Mouse (Mus musculus) midbrain, embryonic 16.5 days (tissue): ENCODE results near the gene Cyp2c23. TPM values are rescaled to one million over a fixed set of nuclear protein-coding genes. Genes with fewer than 3 reads are reported as not detected.

Source experiments
- ATAC-seq: fragments of 200-750 bp; cut with Nextera tagmentation; 2 replicates; pipeline ENCODE4 v1.8.0; 2017; ENCODE audit warnings: moderate TSS enrichment
- H3K27ac ChIP-seq: fragments of 300-500 bp; sonication (generic); 2 replicates; pipeline ENCODE4 v1.5.1; 2014; ENCODE audit warnings: mild to moderate bottlenecking, low read length, mixed read lengths
- H3K27me3 ChIP-seq: fragments of 300-500 bp; sonication (generic); 2 replicates; pipeline ENCODE4 v1.6.1; 2014; ENCODE audit warnings: low read depth, low read length, mixed read lengths; ENCODE audit not compliant: control insufficient read depth, insufficient read depth
- H3K36me3 ChIP-seq: fragments of 300-500 bp; sonication (generic); 2 replicates; pipeline ENCODE4 v1.6.1; 2014; ENCODE audit warnings: mild to moderate bottlenecking, low read length, moderate library complexity, mixed read lengths; ENCODE audit not compliant: control insufficient read depth, insufficient read depth
- H3K4me1 ChIP-seq: fragments of 300-500 bp; sonication (generic); 2 replicates; pipeline ENCODE4 v1.6.1; 2014; ENCODE audit warnings: mild to moderate bottlenecking, low read length, mixed read lengths; ENCODE audit not compliant: control insufficient read depth, insufficient read depth
- H3K4me2 ChIP-seq: fragments of 300-500 bp; sonication (generic); 2 replicates; pipeline ENCODE4 v1.6.1; 2014; ENCODE audit warnings: mild to moderate bottlenecking, low read length, mixed read lengths
- H3K4me3 ChIP-seq: fragments of 300-500 bp; sonication (generic); 2 replicates; pipeline ENCODE4 v1.5.1; 2014; ENCODE audit warnings: low read depth, mild to moderate bottlenecking, low read length, moderate library complexity, mixed read lengths
- H3K9ac ChIP-seq: fragments of 300-500 bp; sonication (generic); 2 replicates; pipeline ENCODE4 v1.6.1; 2014; ENCODE audit warnings: low read depth, low read length, mixed read lengths
- H3K9me3 ChIP-seq: fragments of 300-500 bp; sonication (generic); replicated peaks from 2 replicates; pipeline ENCODE4 v1.6.1; 2014; ENCODE audit warnings: mild to moderate bottlenecking, low read length, mixed read lengths; ENCODE audit not compliant: control insufficient read depth, poor library complexity, severe bottlenecking
- WGBS: fragments of 180-500 bp; shearing (Covaris S2); extraction: QIAGEN DNeasy Blood & Tissue Kit; methylation state at CpG from one replicate; pipeline ENCODE4 v1.1.7; 2014; 5-methylcytosine and 5-hydroxymethylcytosine counted together
- polyA plus RNA-seq: library from polyadenylated mRNA; unstranded; fragments of >200 nt; fragmentation: Nextera tagmentation; extraction: Ambion mirVana; gene quantifications from 2 replicates; pipeline ENCODE4 v1.2.1, GENCODE M21; 2015

Cyp2c23 gene
- polyA plus RNA-seq, 1 experiment from 2014 or later = not detected

DNA sequence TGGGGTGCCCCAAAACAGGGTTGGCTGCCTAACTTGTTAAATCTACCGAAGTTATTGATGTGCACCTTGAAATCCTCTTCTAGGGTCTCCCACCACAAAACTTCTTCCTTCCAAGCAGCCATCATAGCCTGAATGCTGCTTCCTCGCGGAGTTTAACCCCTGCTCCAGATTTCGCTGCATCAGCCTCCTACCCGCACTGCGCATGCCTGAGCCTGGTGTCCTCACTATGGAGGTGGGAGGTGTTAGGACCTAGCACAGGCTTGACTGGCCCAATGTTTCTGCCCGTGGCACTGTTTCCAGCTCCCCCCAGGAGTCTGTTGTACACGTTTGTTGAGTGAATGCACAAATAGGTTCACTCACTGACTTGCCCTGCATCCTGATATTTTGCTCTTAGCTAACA, 38.6 kb downstream of the Cyp2c23 start:
- Histone ChIP-seq H3K9me3 (no peaks in the 10 kb centered on the region), H3K4me3 (no peak overlapping the region), H3K9ac (no peak overlapping the region), H3K27me3 (no peaks in the 10 kb centered on the region), H3K36me3 (no peaks in the 10 kb centered on the region), H3K4me2 (no peak overlapping the region), H3K27ac (no peak overlapping the region), H3K4me1 (peaks cover 5% of the 10 kb centered on the region; the same call in 1 of the 2 replicates)
- WGBS = 86% methylated on average over 8 of the region's 8 CpGs
- ATAC-seq = no peak

DNA sequence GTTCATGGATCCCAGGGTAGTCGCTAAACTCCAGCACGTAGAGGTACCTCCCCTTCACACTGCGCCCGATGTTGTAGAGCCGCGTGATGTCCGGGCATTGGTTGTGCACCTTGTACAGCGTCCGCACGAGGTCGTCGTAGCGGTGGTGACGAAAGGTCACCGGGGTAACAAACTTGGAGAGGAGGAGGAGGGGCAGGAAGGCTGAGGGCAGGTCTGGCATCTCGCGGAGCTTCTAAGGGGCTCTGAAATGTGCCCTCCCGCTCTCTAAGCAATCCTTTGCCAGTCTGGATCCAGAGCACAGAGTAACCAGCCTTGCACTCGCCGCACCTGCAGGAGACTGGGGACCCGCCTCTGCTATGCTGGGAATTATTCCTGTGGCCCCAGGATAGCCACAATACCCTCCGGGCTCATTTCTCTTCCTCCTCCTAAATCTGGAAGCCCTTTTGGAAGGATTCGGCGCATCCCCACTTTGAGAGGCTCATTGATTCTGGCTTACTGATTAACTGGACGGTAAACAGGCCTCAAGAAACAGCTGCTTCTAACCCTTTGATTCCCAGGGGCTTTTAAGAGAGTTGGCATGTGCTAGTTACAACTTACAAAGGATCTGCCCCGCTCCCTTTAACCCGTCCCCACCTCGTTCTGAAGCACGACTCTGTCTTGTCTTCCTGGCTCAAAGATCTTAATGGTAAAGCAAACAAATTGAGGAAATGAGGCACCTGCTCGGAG, 42.8 kb downstream of the Cyp2c23 start, which contains the start of gene Cpn1:
Gene Cpn1 (minus strand): TSS at position 488 of the 726 bp plus-strand sequence.
- Histone ChIP-seq H3K27ac (no peak within 1 kb of the TSS), H3K9me3 (no peaks in the 10 kb centered on the region), H3K4me3 (peak within 1 kb of the TSS; percentile 24), H3K4me1 (peaks cover 5% of the 10 kb centered on the region; the same call in 1 of the 2 replicates), H3K4me2 (peak within 1 kb of the TSS; percentile 40), H3K9ac (no peak within 1 kb of the TSS; the same call in 1 of the 2 replicates), H3K36me3 (no peaks in the 10 kb centered on the region), H3K27me3 (no peaks in the 10 kb centered on the region; the same call in 1 of the 2 replicates)
- no peak for ATAC-seq
- WGBS = 15% methylated on average over 30 of the region's 30 CpGs

DNA sequence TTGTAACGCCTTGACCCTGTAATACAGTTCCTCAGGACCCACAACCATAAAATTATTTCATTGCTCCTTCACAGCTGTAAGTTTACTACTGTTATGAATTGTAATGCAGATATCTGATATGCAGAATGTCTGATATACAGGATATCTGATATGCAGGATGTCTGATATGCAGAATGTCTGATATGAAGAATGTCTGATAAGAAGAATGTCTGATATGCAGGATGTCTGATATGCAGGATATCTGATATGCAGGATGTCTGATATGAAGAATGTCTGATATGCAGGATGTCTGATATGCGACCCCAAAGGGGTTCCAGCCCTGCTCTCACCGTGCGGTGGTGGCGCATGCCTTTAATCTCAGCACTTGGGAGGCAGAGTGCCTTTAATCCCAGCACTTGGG, 47.0 kb downstream of the Cyp2c23 start:
- Histone ChIP-seq H3K4me3 (no peak overlapping the region), H3K9me3 (no peaks in the 10 kb centered on the region), H3K27me3 (no peaks in the 10 kb centered on the region; the same call in 1 of the 2 replicates), H3K4me2 (no peak overlapping the region), H3K36me3 (no peaks in the 10 kb centered on the region), H3K4me1 (peaks cover 5% of the 10 kb centered on the region; the same call in 1 of the 2 replicates), H3K9ac (no peak overlapping the region), H3K27ac (no peak overlapping the region)
- 87% methylated on average over 5 of the region's 5 CpGs for WGBS
- ATAC-seq = no peak

DNA sequence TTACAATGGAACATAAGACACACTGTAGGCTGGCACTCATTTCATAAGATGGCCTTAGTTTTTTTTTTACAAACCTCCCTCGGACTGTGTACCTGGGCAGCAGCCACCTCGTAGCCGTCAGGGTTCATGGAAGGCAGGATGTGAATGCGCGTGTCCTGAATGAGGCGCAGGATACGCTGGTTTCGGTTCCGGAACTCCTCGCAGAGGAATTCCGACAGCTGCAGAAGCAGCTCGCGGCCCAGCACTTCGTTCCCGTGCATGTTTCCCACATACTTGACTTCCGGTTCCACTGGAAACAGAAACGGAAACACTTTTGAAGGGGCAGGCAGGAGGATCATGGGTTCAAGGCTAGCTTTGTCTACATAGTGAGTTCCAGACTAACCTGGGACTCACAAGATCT, 48.3 kb downstream of the Cyp2c23 start:
- Histone ChIP-seq H3K27me3 (no peaks in the 10 kb centered on the region; the same call in 1 of the 2 replicates), H3K36me3 (no peaks in the 10 kb centered on the region), H3K9ac (no peak overlapping the region), H3K4me2 (no peak overlapping the region), H3K4me1 (no peaks in the 10 kb centered on the region), H3K9me3 (no peaks in the 10 kb centered on the region), H3K27ac (no peak overlapping the region), H3K4me3 (no peak overlapping the region)
- 95% methylated on average over 17 of the region's 17 CpGs for WGBS
- no peak for ATAC-seq

DNA sequence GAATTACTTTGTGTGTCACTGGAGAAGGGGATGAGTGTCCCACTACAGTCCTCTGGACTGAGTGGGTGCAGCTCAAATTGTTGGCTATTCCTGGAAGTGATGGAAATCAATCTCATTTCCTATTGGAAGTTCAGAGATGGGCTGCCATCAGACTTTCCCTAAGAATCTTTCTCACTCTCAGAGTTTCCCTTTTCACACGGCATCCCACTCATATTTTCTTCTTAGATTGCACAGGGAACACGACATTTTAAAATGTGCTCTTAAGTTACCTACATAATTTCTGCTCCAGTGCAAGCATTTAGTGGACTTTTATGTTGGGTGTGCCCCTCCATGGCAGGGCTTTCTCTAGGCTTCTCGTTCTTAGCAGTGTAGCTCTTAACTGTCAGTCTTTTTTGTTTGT, 51.2 kb downstream of the Cyp2c23 start:
- H3K4me3 ChIP-seq = no peak overlapping the region
- H3K4me2 ChIP-seq = no peak overlapping the region
- WGBS = 90% methylated on average over 3 of the region's 3 CpGs
- H3K27ac ChIP-seq = no peak overlapping the region
- no peaks in the 10 kb centered on the region for H3K4me1 ChIP-seq
- no peaks in the 10 kb centered on the region for H3K9me3 ChIP-seq
- H3K36me3 ChIP-seq = no peaks in the 10 kb centered on the region
- H3K27me3 ChIP-seq = no peaks in the 10 kb centered on the region
- ATAC-seq = no peak
- no peak overlapping the region for H3K9ac ChIP-seq

DNA sequence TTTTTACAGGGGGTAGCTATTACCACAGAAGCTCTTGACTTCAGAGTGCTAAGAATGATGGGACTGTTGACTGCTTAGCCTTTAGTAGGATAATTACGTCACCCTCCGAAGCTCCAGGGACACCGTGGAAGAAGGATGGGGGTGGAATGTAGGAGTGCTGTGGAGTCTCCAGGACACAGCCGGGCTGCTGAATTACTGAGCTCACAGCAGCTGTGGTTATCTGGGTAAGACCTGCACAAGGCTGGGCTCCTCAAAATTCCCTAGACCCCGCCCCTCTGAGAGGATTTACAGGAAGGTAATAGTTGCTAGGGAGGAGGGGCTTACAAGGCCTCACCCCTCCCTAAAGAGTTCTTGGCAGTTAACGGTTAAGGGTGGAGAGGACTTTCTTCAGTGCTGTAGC, 52.3 kb downstream of the Cyp2c23 start:
- no peak overlapping the region for H3K4me2 ChIP-seq
- no peak overlapping the region for H3K4me3 ChIP-seq
- H3K36me3 ChIP-seq = no peaks in the 10 kb centered on the region
- WGBS = 72% methylated on average over 6 of the region's 6 CpGs
- ATAC-seq = no peak
- H3K9me3 ChIP-seq = no peaks in the 10 kb centered on the region
- H3K4me1 ChIP-seq = no peaks in the 10 kb centered on the region
- no peak overlapping the region for H3K27ac ChIP-seq
- H3K9ac ChIP-seq = no peak overlapping the region
- H3K27me3 ChIP-seq = no peaks in the 10 kb centered on the region

DNA sequence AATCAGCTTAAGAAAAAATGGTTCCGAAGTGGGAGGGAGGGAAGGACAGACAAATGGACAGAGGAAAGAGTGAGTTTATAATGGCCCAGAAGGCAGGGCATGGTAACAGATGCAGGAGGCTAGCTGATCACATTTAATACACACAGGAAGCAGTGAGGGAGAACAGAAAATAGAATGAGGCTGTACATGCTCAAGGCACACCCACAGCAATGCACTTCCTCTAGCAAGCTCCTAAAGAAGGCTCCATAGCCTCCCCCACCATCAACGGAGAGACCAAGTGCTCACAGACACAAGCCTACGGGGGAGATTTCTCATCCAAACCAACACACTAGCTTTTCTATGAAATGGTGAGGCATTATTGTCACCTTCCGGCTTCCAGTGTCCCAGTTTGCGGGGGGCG, 54.8 kb downstream of the Cyp2c23 start:
- H3K27ac ChIP-seq = no peak overlapping the region
- no peaks in the 10 kb centered on the region for H3K9me3 ChIP-seq
- H3K27me3 ChIP-seq = no peaks in the 10 kb centered on the region
- no peaks in the 10 kb centered on the region for H3K4me1 ChIP-seq
- H3K4me3 ChIP-seq = no peak overlapping the region
- no peaks in the 10 kb centered on the region for H3K36me3 ChIP-seq
- no peak overlapping the region for H3K9ac ChIP-seq
- ATAC-seq = no peak
- no peak overlapping the region for H3K4me2 ChIP-seq
- WGBS = 87% methylated on average over 6 of the region's 6 CpGs

DNA sequence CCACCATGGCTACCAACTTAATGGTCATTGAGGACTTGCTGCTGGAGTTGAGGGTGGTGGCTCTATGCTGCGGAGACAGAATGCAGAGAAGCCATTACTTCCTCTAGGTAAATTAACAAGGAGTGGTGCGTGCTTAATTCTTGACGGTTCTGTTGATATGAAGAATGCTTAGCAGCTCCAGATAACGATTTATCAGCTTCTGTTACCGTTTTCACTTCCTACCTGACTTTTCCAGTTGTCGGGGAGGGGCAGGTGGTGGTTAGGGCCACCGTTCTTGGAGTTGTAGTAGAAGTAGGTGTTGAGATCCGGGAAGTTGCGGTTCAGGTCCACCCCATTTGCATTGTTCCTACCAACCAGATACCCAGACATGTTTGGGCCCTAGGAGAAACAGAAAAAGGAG, 55.3 kb downstream of the Cyp2c23 start:
- no peak overlapping the region for H3K9ac ChIP-seq
- ATAC-seq = no peak
- H3K27ac ChIP-seq = no peak overlapping the region
- H3K27me3 ChIP-seq = no peaks in the 10 kb centered on the region
- H3K4me1 ChIP-seq = no peaks in the 10 kb centered on the region
- H3K9me3 ChIP-seq = no peaks in the 10 kb centered on the region
- no peak overlapping the region for H3K4me3 ChIP-seq
- no peak overlapping the region for H3K4me2 ChIP-seq
- no peaks in the 10 kb centered on the region for H3K36me3 ChIP-seq
- 88% methylated on average over 9 of the region's 9 CpGs for whole genome bisulfite sequencing

DNA sequence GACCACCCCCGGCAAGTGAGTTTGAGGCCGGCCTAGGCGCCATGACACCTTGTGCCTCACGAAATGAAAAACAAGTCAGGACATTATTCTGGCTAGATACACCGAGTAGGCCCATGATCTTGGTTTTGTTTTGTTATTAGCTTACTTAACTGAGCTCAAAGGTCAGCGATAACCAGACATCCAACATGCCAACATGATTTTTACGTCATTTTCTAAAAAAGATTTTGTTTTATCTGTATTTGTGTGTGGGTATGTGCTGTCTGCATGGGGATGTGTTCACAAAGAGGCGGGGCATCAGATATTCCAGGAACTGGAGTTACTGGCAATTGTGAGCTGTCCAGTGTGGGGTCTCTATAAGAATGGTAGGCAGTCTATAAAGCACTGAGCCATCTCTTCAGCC, 56.9 kb downstream of the Cyp2c23 start:
- Histone ChIP-seq H3K27me3 (no peaks in the 10 kb centered on the region), H3K9ac (no peak overlapping the region), H3K27ac (no peak overlapping the region), H3K4me1 (no peaks in the 10 kb centered on the region), H3K4me3 (no peak overlapping the region), H3K36me3 (no peaks in the 10 kb centered on the region), H3K9me3 (no peaks in the 10 kb centered on the region), H3K4me2 (no peak overlapping the region)
- ATAC-seq = no peak
- 95% methylated on average over 8 of the region's 8 CpGs for WGBS
